Mouse (Mus musculus): Measurements from ENCODE around the gene Gnai1.

GRCm38 (mm10) chr5:18220873-18221272, 139.3 kb downstream of the Gnai1 start:
- TF ChIP-seq CTCF (IDR thresholded peaks at IDR 0.05; ENCODE audit: borderline replicate concordance, control insufficient read depth, extremely low read depth, insufficient read depth, low read length, poor library complexity), result no peak
- TF ChIP-seq POLR2A (IDR thresholded peaks at IDR 0.05; ENCODE audit: control insufficient read depth, extremely low read depth, insufficient read depth, low read length, poor library complexity), result no peak
